Mouse (Mus musculus) forebrain, embryonic 14.5 days (tissue): ENCODE results near the gene Arhgap19. TPM values are rescaled to one million over a fixed set of nuclear protein-coding genes. Genes with fewer than 3 reads are reported as not detected.

ENCODE experiments used
- ATAC-seq: fragments of 200-750 bp; cut with Nextera tagmentation; 2 replicates; pipeline ENCODE4 v1.8.0; 2017; ENCODE audit warnings: mild to moderate bottlenecking, moderate library complexity
- DNase-seq: peaks from one replicate; pipeline ENCODE4 v3.0.0-alpha.2; 2015; ENCODE audit warnings: low spot score
- H3K27ac ChIP-seq: fragments of 300-500 bp; sonication (generic); 2 replicates; pipeline ENCODE4 v1.5.1; 2014; ENCODE audit warnings: low read depth, mild to moderate bottlenecking, control low read depth, low read length, moderate library complexity
- H3K27me3 ChIP-seq: fragments of 300-500 bp; sonication (generic); replicated peaks from 2 replicates; pipeline ENCODE4 v1.6.1; 2014; ENCODE audit warnings: low read length, control low read depth, mixed read lengths; ENCODE audit not compliant: control insufficient read depth, insufficient read depth
- H3K36me3 ChIP-seq: fragments of 300-500 bp; sonication (generic); 2 replicates; pipeline ENCODE4 v1.6.1; 2014; ENCODE audit warnings: low read length, control low read depth; ENCODE audit not compliant: control insufficient read depth, insufficient read depth
- H3K4me1 ChIP-seq: fragments of 300-500 bp; sonication (generic); 2 replicates; pipeline ENCODE4 v1.6.1; 2014; ENCODE audit warnings: antibody characterized with exemption, low read length, control low read depth; ENCODE audit not compliant: control insufficient read depth, insufficient read depth
- H3K4me2 ChIP-seq: fragments of 300-500 bp; sonication (generic); 2 replicates; pipeline ENCODE4 v1.6.1; 2014; ENCODE audit warnings: mild to moderate bottlenecking, control low read depth, low read length
- H3K4me3 ChIP-seq: fragments of 300-500 bp; sonication (generic); 2 replicates; pipeline ENCODE4 v1.5.1; 2014; ENCODE audit warnings: low read depth, low read length, control low read depth
- H3K9ac ChIP-seq: fragments of 300-500 bp; sonication (generic); 2 replicates; pipeline ENCODE4 v1.6.1; 2014; ENCODE audit warnings: mild to moderate bottlenecking, low read length, control low read depth, moderate library complexity
- H3K9me3 ChIP-seq: fragments of 300-500 bp; sonication (generic); replicated peaks from 2 replicates; pipeline ENCODE4 v1.6.1; 2016; ENCODE audit warnings: low read length, control low read depth, mixed read lengths; ENCODE audit not compliant: control insufficient read depth
- WGBS: fragments of 180-500 bp; shearing (Covaris S2); extraction: QIAGEN DNeasy Blood & Tissue Kit; methylation state at CpG from one replicate; pipeline ENCODE4 v1.1.7; 2014; 5-methylcytosine and 5-hydroxymethylcytosine counted together
- polyA plus RNA-seq: library from polyadenylated mRNA; unstranded; fragments of >200 nt; fragmentation: Nextera tagmentation; extraction: Ambion mirVana; gene quantifications from 2 replicates; pipeline ENCODE4 v1.2.1, GENCODE M21; 2014

Arhgap19 gene
- polyA plus RNA-seq, 1 experiment from 2014 or later: 12.6 TPM

GRCm38 (mm10) chr19:41835816-41836215 is 34.0 kb upstream of the Arhgap19 start:
- peak; percentile 89 for DNase-seq

DNA sequence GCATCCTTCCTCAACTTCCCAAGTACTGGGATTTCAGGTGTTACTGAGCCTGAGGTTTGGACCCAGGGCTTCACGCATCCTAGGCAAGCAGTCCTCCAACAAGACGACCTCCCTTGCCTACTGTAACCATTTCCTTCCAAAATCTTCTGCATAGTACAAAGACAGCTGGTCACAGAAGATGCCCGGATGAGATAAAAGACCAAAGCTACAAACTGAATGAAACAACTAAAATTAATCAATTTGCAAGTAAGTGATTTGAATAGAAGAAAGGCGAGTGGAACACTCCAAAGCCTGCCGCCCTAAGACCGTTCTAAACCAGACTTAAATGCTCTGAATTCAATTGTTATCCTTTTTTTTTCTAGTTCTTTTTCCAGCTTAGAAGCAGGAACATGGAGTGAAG is 33.6 kb upstream of the Arhgap19 start:
- Histone ChIP-seq H3K4me3 (no peak overlapping the region), H3K36me3 (no peaks in the 10 kb centered on the region), H3K27ac (peak overlapping the region; percentile 72; the same call in 1 of the 2 replicates), H3K27me3 (no peaks in the 10 kb centered on the region), H3K9me3 (no peaks in the 10 kb centered on the region), H3K4me1 (peaks cover 31% of the 10 kb centered on the region), H3K9ac (0 out of 2 replicates have a peak overlapping the region, but pooled peaks have one; percentile 1), H3K4me2 (peak overlapping the region; percentile 36)
- 31% methylated on average over 6 of the region's 6 CpGs for WGBS
- ATAC-seq (no peak), DNase-seq (no peak)

More at GRCm38 (mm10) chr19:41835816-41836215, 34.0 kb upstream of the Arhgap19 start:
- peak; percentile 82 for ATAC-seq
- H3K9ac ChIP-seq: peak overlapping the region; percentile 22; the same call in 1 of the 2 replicates
- no peaks in the 10 kb centered on the region for H3K9me3 ChIP-seq
- H3K36me3 ChIP-seq: no peaks in the 10 kb centered on the region
- peak overlapping the region; percentile 36 for H3K4me2 ChIP-seq
- H3K27ac ChIP-seq: peak overlapping the region; percentile 72
- 2% methylated on average over 6 of the region's 6 CpGs for WGBS
- H3K4me3 ChIP-seq: no peak overlapping the region
- H3K27me3 ChIP-seq: no peaks in the 10 kb centered on the region
- peaks cover 31% of the 10 kb centered on the region for H3K4me1 ChIP-seq

DNA sequence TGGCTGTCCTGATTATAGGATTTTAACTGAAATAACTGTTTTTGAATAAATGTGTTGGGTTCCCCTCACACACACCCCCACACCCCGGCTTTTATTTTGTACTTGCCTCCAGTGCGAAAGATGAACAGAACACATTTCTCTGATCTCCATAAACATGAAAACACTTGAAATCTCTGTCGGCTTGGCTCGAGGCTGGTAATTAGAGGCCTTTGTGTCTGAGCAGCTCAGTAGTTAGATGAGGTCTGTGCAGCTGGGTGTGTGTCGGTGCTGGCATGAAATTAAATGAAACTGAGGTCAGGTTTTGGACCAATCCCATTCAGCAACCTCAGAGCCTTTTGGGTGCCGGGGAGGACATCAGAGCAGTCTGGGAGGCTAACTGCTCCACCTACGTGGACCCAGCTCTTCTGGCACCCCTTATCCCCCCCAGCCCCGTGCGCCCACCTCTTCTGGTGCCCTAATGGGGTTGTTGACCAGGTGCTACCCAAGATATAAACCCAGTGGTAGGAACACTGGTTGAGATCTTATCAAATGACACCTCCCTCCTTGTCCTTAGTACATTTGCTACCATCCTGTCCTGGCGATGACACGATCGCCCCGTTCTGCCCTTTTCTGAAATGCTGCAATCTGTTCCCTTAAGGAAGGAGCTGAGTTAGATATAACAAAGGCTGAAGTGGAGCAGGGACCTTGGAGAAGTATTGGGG is 30.8 kb upstream of the Arhgap19 start:
- Histone ChIP-seq H3K9me3 (no peaks in the 10 kb centered on the region), H3K9ac (peak overlapping the region; percentile 46; the same call in 1 of the 2 replicates), H3K27me3 (no peaks in the 10 kb centered on the region), H3K4me3 (peak overlapping the region; percentile 81), H3K27ac (peak overlapping the region; percentile 77), H3K4me2 (peak overlapping the region; percentile 97), H3K4me1 (peaks cover 31% of the 10 kb centered on the region), H3K36me3 (no peaks in the 10 kb centered on the region)
- 43% methylated on average over 13 of the region's 13 CpGs for WGBS
- DNase-seq (peak; percentile 62), ATAC-seq (no peak)

- 10% methylated on average over 14 of the region's 14 CpGs for WGBS
- H3K4me2 ChIP-seq: peak overlapping the region; percentile 97
- ATAC-seq (no peak), DNase-seq (peak; percentile 32)
- H3K27ac ChIP-seq: peak overlapping the region; percentile 72
- H3K27me3 ChIP-seq: no peaks in the 10 kb centered on the region
- peaks cover 31% of the 10 kb centered on the region for H3K4me1 ChIP-seq
- H3K9ac ChIP-seq: peak overlapping the region; percentile 81
- H3K9me3 ChIP-seq: no peaks in the 10 kb centered on the region
- H3K36me3 ChIP-seq: no peaks in the 10 kb centered on the region
- peak overlapping the region; percentile 81 for H3K4me3 ChIP-seq
These were observed 30.0 kb upstream of the Arhgap19 start for GRCm38 (mm10) chr19:41831718-41832391.

DNA sequence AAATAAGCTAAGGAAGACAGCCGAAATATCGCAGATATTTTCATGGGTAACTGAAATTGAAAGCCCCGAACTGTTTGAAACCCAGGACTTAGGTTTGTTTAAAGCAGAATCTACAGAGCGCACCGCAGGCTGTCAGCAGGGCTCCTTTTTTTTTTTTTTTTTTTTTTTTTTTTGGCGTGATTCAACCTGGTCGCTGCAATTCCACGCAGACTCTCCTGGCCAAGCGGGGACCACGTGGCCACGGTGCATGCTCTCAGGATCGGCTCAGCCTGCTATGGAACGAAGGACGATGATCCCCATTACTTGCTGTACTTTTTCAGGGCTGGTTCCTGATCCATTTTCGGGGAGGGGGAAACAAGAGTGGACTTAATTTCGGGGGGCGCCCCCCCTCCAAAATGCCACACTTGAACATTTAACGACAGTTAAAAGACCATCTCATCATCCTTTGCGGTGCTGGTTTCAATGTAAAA is 29.3 kb upstream of the Arhgap19 start:
- Histone ChIP-seq H3K36me3 (no peaks in the 10 kb centered on the region), H3K4me1 (peaks cover 31% of the 10 kb centered on the region), H3K27ac (peak overlapping the region; percentile 94), H3K4me2 (peak overlapping the region; percentile 97), H3K4me3 (peak overlapping the region; percentile 81), H3K9ac (peak overlapping the region; percentile 81), H3K9me3 (no peaks in the 10 kb centered on the region), H3K27me3 (no peaks in the 10 kb centered on the region)
- WGBS: under 1% methylated on average over 19 of the region's 19 CpGs
- DNase-seq (peak; percentile 62), ATAC-seq (no peak)

DNA sequence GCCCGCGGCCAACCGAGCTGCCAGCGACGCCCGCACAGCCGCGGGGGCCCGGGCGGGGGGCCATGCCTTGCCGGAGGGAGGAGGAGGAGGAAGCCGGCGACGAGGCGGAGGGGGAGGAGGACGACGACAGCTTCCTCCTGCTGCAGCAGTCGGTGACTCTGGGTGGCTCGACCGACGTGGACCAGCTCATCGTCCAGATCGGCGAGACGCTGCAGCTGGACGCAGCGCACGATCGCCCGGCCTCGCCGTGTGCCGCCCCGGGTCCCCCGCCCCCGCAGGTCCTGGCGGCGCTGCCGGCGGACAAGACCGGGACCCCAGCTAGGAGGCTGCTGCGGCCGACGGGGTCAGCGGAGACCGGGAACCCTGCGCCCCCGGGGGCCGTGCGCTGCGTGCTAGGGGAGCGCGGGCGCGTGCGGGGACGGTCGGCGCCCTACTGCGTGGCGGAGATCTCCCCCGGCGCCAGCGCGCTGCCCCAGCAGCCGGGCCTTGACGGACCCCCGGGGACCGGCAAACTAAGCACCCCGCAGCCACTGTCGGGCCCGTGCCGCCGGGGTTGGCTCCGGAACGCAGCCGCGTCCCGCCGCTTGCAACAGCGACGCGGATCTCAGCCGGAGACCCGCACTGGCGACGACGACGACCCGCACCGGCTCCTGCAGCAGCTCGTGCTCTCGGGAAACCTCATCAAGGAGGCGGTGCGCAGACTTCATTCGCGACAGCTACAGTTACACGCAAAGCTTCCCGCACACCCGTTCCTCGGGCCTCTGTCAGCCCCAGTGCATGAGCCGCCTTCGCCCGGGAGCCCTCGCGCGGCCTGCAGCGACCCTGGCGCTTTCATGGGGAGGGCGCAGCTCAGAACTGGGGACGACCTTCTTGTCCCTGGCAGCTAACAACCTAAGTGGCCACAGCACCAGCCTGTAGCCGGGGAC is 28.5 kb upstream of the Arhgap19 start:
- peak; percentile 63 for DNase-seq
- Histone ChIP-seq H3K4me3 (peak overlapping the region; percentile 81), H3K36me3 (no peaks in the 10 kb centered on the region), H3K4me2 (peak overlapping the region; percentile 97), H3K9ac (peak overlapping the region; percentile 81), H3K27ac (peak overlapping the region; percentile 94), H3K27me3 (no peaks in the 10 kb centered on the region), H3K9me3 (no peaks in the 10 kb centered on the region), H3K4me1 (peaks cover 24% of the 10 kb centered on the region)
- under 1% methylated on average over 108 of the region's 112 CpGs for WGBS
- ATAC-seq: peak; percentile 65

DNA sequence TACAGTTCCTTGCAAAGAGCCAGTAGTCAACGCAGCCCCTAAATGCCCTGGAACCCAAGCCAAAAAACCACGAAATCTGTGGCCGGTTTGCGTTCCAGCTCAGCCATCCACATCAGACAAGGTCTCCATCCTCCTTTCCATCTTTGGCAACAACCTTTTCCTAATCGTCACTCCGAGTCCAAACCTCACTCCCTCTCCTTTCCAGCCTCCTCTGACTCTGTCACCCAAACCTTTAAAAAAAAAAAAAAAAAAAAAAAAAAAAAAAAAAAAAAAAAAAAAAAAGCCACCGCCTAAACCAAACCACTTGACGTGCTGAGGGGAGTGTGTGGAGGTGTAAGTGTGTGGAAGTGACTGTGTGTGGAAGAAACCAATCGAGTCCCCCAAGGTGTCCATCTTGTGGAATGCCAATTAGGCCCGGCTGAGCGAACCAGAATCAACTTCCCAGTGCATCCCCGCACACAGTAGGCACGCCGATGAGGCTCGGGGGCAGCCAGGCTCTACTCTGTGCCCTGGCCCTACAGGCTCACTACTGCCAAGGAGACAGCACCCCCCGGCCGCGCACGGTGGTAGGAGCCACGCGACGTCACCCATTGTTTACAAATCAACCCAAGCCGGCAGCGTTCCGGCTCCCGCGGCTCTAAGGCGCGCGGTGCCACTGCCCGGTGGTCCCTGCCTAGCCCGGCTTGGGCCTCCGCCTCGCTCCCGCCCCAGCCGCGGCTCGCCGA is 27.7 kb upstream of the Arhgap19 start, which contains the start of gene Frat1:
Frat1 (plus strand) TSS at position 590 of the 725 bp plus-strand sequence.
- WGBS: under 1% methylated on average over 39 of the region's 39 CpGs

DNA sequence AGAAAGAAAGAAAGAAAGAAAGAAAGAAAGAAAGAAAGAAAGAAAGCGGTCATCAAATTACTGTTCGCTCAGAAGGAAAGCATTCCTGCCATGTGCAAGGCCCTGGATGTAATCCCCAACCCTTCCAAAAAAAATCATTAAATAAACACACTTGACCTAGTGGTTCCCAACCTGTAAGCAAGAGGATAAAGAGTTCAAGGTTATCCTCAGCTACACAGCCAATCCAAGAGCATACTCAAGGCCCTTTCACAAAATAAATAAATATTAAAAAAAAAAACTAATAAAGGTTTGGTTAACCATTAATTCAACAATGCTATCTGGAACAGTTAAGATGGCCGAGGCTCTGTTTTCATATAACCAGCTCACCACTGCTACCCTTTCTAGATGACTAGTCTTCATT is 27.1 kb upstream of the Arhgap19 start:
- Histone ChIP-seq H3K4me3 (peak overlapping the region; percentile 81), H3K4me1 (peaks cover 19% of the 10 kb centered on the region), H3K9me3 (no peaks in the 10 kb centered on the region), H3K27me3 (no peaks in the 10 kb centered on the region), H3K27ac (peak overlapping the region; percentile 94), H3K9ac (peak overlapping the region; percentile 58), H3K4me2 (peak overlapping the region; percentile 97), H3K36me3 (no peaks in the 10 kb centered on the region)
- no peak for DNase-seq
- ATAC-seq: no peak
- 63% methylated on average over 3 of the region's 3 CpGs for WGBS

More for the DNA sequence above, 27.7 kb upstream of the Arhgap19 start, which contains the start of gene Frat1:
- DNase-seq: peak; percentile 95
- Histone ChIP-seq H3K4me2 (peak within 1 kb of the TSS; percentile 97), H3K9me3 (no peaks in the 10 kb centered on the region), H3K4me1 (peaks cover 19% of the 10 kb centered on the region), H3K4me3 (peak within 1 kb of the TSS; percentile 81), H3K27me3 (no peaks in the 10 kb centered on the region), H3K9ac (peak within 1 kb of the TSS; percentile 81), H3K36me3 (no peaks in the 10 kb centered on the region), H3K27ac (peak within 1 kb of the TSS; percentile 94)
- peak; percentile 93 for ATAC-seq
